Mouse (Mus musculus) adrenal gland, postnatal 4 days (tissue): ENCODE data around the gene Nrtn. TPM values are rescaled to one million over a fixed set of nuclear protein-coding genes. Genes with fewer than 3 reads are reported as not detected.

Source experiments
- DNase-seq, 2 experiments: peaks; one replicate each; pipeline ENCODE4 v3.0.0; 2021 to 2022; ENCODE audit warnings: low spot score in 2 of 2, mixed read lengths in 2 of 2
- long read RNA-seq, 2 experiments: library from polyadenylated mRNA; stranded (forward); transcript quantifications; one replicate each; pipeline ENCODE4 v2.0.0; 2021
- total RNA-seq, 2 experiments: library from RNA; stranded (reverse); gene quantifications; 2 replicates each; pipeline ENCODE4 v1.2.3; 2021

Nrtn gene
- 1 to 10 TPM; 4.1 to 5.2 TPM for total RNA-seq
- long read RNA-seq, experiment 1, transcript Nrtn-201 (3 exons, 1,023 nt) = major isoform, 13 of 14 reads
- long read RNA-seq, experiment 1, partial matches to known transcripts = 1 of 14 reads
- long read RNA-seq, experiment 1, other reads (novel, unspliced or antisense) = 0 of 14 reads
- long read RNA-seq, experiment 2, transcript Nrtn-201 (3 exons, 1,023 nt) = major isoform, 6 of 6 reads
- long read RNA-seq, experiment 2, partial matches to known transcripts = 0 of 6 reads
- long read RNA-seq, experiment 2, other reads (novel, unspliced or antisense) = 0 of 6 reads

GRCm38 (mm10) chr17:56757416-56758123 is at the start of gene Nrtn:
Gene Nrtn, minus strand, starts transcription at chr17:56757530.
- peak; percentile 74 to 76 for DNase-seq

GRCm38 (mm10) chr17:56805784-56806183 is 48.5 kb upstream of the Nrtn start:
- no peak for DNase-seq

- DNase-seq = no peak
Measured at GRCm38 (mm10) chr17:56804952-56805351, 47.6 kb upstream of the Nrtn start.

- DNase-seq = no peak
Measured at GRCm38 (mm10) chr17:56802065-56802464, 44.7 kb upstream of the Nrtn start.

- DNase-seq = no peak
Measured at GRCm38 (mm10) chr17:56799276-56799675, 41.9 kb upstream of the Nrtn start.

GRCm38 (mm10) chr17:56793614-56794319 is 36.4 kb upstream of the Nrtn start:
- no peak for DNase-seq

- DNase-seq = no peak
Measured at GRCm38 (mm10) chr17:56792588-56792987, 35.3 kb upstream of the Nrtn start.

GRCm38 (mm10) chr17:56789286-56789685 is 32.0 kb upstream of the Nrtn start:
- no peak for DNase-seq

- no peak for DNase-seq
Measured at GRCm38 (mm10) chr17:56788886-56789285, 31.6 kb upstream of the Nrtn start.

- no peak for DNase-seq
Measured at GRCm38 (mm10) chr17:56780291-56780978, 23.1 kb upstream of the Nrtn start.

GRCm38 (mm10) chr17:56778779-56779362 is 21.5 kb upstream of the Nrtn start:
- no peak for DNase-seq

GRCm38 (mm10) chr17:56777568-56777967 is 20.2 kb upstream of the Nrtn start:
- DNase-seq = no peak

GRCm38 (mm10) chr17:56769950-56770349 is 12.6 kb upstream of the Nrtn start, which contains the start of gene Prr22:
Gene Prr22, plus strand, starts transcription at chr17:56770250.
- no peak for DNase-seq

GRCm38 (mm10) chr17:56768941-56769340 is 11.6 kb upstream of the Nrtn start:
- DNase-seq = no peak

GRCm38 (mm10) chr17:56767531-56768135 is 10.3 kb upstream of the Nrtn start:
- no peak for DNase-seq

- no peak for DNase-seq
Measured at GRCm38 (mm10) chr17:56766631-56767405, 9.5 kb upstream of the Nrtn start.

GRCm38 (mm10) chr17:56765431-56765830 is 8.1 kb upstream of the Nrtn start:
- no peak for DNase-seq

GRCm38 (mm10) chr17:56764474-56765354 is 7.4 kb upstream of the Nrtn start, which contains the start of gene Dus3l:
Gene Dus3l, plus strand, starts transcription at chr17:56764757.
- peak; percentile 62 to 73 for DNase-seq
